Mouse (Mus musculus) 3134 (cell line): ENCODE results near the gene Tmem11.
A peak's percentile ranks its signal among the peaks of the same experiment; 100 is the strongest.

Experiments
- DNase-seq: peaks from one replicate; pipeline ENCODE4 v3.0.0-alpha.2; 2011; ENCODE audit warnings: low spot score; ENCODE audit not compliant: insufficient read length; ENCODE audit errors: extremely low read depth

The Tmem11 gene

GRCm38 (mm10) chr11:60878675-60879294 is at the start of gene Tmem11:
Tmem11 (minus strand) TSS chr11:60879272.
- peak; percentile 97 for DNase-seq

GRCm38 (mm10) chr11:60927264-60927663 is 48.2 kb upstream of the Tmem11 start:
- DNase-seq = peak; percentile 49

DNA sequence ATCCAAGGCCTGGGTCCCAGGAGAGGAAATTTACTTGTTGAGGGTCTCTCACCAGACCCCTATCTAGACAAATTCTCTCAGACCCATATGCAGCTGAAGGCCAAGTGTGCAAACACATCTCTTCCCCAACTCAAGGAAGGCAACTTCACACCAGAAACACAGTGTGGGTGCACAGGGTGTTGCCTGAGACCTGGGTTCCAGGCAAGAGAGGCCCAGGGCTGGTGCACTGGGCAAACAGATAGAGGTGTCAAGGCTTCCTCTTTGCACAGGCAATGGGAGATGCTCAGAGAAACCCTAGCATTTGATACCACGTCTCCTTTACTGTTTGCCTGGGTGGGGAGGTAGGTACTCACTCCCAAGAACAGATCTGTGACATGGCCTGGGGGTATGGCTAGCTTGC is 45.9 kb upstream of the Tmem11 start:
- no peak for DNase-seq

DNA sequence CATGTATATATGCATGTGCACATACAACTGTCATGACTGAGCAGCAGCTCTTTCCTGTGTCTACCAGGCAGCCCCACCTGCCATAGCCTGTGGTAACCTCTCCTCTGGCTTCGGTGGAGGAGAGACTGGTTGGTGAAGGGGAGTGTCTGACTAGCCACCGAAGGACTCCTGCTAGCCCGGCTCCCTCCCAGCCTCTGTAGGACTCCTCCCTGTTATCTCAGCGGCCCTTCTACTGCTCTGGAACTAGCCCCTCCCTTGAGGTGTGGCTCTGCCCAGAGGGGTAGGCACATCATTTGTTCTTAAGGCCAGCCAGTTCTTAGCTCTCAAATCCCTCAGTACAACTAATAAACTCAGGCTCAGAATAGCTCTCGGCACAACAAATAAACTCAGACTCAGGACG is 45.4 kb upstream of the Tmem11 start:
- no peak for DNase-seq

DNA sequence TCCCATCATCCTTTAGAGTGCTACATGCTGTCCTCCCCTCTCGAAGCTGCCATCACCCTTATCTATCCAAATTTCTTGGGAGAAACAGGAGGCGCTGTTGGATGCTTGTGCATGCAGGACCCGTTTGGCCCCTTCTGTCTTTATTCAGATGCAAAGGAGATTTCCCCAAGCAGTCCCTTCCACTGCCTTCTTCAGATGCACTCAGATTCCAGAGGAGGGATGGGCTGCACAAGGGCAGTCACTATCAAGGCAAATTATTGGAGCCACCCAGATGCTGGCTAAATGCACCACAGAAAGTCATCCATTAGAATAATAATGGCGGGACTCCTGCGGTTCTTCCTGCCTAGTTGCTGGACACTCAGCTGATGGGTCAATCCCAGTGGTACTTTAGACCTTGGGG is 43.9 kb upstream of the Tmem11 start:
- DNase-seq = no peak

DNA sequence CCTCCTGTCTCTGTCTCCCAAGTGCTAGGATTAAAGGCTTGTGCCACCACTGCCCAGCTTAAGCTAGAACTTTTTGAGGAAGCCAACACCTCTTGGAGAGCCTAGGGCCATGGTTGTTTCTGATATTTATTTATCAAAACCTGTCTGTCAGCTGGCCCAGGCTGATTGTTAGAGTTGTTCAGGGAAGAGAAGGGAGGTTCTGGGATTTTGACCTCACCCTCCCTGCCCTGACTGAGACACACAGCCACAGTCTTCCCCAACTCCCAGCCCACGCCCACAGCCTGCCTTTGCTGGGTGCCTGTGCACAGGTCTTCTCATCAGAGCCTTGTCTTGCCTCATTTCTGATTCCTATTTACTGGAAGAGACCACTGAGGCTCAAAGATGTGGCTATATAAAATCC is 43.1 kb upstream of the Tmem11 start:
- no peak for DNase-seq

GRCm38 (mm10) chr11:60920021-60920420 is 40.9 kb upstream of the Tmem11 start:
- DNase-seq = no peak

DNA sequence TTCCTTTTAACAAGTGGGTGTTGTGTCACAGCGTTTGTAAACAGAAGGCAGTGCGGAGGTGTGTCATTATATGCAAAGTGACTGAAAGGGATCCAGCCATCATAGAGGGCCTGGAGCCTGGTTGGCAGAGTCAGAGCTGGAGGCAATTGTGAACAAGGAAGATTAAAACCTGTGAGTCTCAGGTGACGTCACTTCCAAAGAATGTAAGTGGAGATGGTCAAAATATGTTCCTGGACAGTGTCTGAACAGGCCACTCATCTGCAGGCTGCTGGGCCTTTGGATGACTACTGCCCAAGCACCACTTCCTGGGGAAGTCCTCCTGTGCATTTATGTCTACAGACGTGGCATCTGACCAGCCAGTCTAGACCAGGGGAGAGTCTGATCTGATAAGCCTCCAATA is 36.1 kb upstream of the Tmem11 start:
- no peak for DNase-seq

- DNase-seq = no peak
These were observed 35.4 kb upstream of the Tmem11 start, which contains the start of gene Natd1 for GRCm38 (mm10) chr11:60914491-60914890. Natd1 (minus strand) TSS chr11:60914750.

DNA sequence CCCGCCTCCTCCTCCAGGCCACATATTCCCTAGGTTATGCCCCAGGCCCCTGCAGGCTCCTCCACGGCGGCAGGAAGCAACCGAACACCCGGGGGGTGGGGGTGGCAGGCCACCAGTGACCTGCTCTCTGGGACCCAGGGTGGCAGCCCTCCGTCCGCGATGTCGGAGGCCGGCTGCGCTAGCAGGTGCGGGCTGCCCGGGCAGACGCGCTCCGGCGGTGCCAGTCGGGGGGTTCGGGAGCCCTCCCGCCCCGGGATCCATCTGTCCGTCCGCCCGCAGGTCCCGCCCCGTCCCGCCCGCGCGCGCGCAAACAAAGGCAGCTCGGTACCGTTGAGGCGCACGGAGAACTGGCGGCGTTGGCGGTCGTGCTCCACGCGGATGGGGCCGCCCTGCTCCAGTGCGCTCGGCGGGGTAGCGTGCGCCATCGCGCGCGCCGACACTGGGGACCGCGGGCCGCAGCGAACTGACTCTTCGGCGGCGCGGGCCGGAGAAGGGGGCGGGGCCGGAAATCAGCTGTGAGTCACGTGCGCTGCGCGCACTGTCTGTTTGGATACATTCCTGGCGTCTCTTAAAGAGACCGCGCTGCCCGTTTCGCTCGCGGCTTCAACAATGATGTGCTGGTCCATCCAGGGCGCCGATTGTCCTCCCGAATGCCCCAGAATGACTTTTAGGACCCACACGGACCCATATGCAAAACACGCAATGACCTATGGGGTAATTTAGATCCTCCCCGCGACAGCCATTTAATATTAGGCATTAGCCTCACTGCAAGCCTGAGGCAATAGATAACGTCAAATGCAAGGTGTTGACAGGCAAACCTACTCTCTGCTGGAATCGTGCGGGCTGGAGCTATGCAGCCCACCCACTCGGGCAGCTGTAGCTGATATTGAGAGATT is 34.5 kb upstream of the Tmem11 start:
- peak; percentile 91 for DNase-seq

DNA sequence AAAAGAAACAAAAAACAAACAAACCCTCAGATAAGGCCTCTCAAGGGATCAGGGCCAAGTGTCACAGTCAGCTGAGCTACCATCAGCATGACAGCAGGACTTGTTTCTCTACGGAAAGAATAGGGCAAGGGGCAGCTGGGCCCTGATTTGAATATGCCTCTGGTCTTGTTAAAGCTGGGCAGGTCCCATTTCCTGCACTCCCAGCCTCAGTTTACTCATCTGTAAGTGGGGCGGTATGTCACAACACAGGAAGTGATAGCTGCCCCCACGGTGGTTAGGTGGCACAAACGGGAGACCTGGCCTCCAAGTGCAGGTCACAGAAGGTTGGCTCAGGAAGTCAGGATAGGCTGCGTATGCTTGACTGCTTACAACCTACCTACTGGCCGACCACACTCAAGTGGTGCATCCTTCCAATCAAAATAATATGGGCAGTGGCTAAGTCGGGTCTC is 33.5 kb upstream of the Tmem11 start:
- DNase-seq = no peak

DNA sequence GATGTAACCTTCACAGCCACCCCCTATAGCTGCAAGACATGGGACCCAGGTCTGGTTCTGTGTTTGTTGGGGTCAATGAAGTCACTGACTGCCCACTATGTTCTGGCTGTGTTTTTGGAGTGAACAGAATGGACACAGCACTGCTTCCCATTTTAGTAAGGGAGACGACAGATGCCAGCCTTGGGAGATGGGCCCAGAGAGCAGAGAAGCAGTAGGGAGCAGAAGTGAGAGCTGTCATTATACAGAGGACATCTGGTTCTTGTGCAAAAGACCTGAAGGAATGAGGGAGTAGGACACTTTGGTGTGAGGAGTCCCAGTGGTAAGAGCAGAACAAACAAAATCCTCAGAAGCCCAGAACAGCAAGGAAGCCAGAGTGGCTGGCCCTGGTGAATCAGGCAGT is 30.6 kb upstream of the Tmem11 start:
- no peak for DNase-seq

GRCm38 (mm10) chr11:60908073-60908472 is 29.0 kb upstream of the Tmem11 start:
- no peak for DNase-seq

GRCm38 (mm10) chr11:60906449-60906848 is 27.4 kb upstream of the Tmem11 start:
- DNase-seq = no peak

GRCm38 (mm10) chr11:60905407-60906120 is 26.5 kb upstream of the Tmem11 start:
- DNase-seq = no peak

DNA sequence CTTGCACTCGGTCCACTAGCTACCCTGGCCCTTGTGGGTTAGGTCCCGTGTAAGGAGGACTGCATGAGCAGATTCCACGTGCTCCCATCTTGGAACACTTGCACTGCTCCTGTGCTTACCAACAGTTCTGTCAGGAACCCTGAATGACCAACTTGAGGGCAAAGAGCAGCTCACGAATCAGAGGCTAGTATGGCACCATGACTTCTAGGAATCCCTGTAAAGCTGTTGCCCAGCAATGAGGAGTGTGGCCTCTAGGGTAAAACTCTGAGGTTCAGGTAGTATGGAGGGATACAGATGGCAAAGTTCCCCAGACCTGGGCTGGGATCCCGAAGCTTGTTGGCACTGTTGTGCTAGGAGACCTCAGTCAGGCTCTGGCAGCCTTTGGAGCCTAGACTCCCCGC is 24.6 kb upstream of the Tmem11 start:
- no peak for DNase-seq

DNA sequence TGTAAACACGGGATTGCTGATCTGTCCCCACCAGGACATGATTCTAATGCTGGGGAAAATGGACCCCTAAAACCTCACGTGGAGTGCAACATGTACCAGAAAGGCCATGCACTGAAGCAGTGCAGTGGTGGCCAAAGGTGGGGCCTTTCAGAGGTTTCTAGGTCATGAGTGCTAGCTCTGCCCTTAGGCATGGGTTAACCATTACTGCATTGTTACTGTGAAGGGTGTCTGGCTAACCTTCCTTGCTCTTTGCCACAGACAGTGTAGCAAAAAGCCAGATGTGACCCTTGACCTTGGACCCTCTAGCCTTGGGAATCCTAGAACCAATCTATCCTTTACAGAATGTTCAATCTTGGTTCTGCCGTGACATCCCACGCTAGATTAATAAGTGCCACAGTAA is 23.4 kb upstream of the Tmem11 start:
- DNase-seq = no peak

DNA sequence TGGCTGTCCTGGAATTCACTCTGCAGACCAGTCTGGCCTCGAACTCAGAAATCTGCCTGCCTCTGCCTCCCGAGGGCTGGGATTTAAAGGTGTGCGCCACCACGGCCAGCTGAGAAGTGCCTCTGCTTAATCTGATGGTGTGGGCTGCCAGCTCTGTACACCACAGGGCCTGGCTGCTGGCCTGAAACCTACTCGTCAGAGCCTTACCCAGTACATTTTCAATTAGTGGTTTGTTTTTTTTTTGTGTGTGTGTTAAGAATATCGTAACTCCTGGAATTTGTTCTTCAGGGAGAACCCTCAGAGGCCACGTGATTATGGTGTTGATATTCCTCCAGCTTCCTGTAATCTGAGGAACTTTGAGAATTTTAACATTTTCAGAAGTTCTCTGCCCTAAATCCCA is 22.9 kb upstream of the Tmem11 start:
- no peak for DNase-seq

DNA sequence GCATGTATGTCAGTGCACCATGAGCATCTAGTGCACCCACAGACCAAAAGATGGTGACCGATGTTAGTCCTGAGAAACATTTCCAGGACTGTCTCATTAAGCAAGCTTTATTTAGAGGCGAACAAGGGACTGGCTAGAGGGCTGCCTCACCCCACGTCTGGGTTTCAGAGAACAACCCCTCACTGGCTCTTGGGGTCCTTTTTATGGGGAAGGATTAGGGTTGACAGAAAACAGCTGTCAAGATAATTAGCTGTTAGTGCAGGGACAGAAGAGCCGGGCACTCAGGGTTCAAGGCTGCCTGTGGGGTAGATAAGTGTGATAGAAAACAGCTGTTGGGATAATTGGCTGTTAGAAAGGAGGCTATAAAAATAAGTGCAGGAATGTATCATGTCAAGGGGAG is 16.8 kb upstream of the Tmem11 start:
- DNase-seq = no peak

DNA sequence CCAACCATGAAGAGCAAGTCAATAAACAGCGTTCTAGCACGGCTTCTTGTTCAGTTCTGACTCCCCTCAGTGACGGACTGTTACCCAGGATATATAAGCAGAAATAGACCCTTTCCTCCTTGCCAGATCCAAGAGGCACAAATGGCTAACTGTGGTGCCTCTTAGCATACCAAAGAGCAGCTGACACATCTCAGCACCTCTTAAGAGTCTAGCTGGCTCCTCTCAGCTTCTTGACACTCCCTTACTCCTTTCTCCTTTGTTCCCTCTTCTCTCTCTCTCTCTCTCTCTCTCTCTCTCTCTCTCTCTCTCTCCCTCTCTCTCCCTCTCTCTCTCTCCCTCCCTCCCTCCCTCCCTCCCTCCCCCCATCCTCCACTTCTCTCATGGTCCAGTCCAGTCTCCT is 11.7 kb upstream of the Tmem11 start:
- no peak for DNase-seq

GRCm38 (mm10) chr11:60890286-60890685 is 11.2 kb upstream of the Tmem11 start:
- no peak for DNase-seq
